ENCODE assay signal across 8 mouse cellular contexts in genomic region chr13:12106662-12107632, GRCm38 (mm10). TPM values are rescaled to one million over a fixed set of nuclear protein-coding genes. Genes with fewer than 3 reads are reported as not detected.
A peak's percentile ranks its signal among the peaks of the same experiment; 100 is the strongest.
DNase-seq lines count a peak whose midpoint lies in the region; ATAC-seq lines count a peak whose summit lies in the region.

Ryr2 (minus strand) TSS chr13:12106945.

- no peaks in the 10 kb centered on the region for H3K9me3 ChIP-seq in hindbrain, embryonic 16.5 days (ENCODE audit: control insufficient read depth, low read length)

- peak within 1 kb of the TSS; percentile 89 for H3K4me2 ChIP-seq in hindbrain, embryonic 16.5 days (ENCODE audit: low read length)

- DNase-seq in adrenal gland, adult 2 months: peak; percentile 87
- peak; percentile 92 to 94 for DNase-seq in cerebellum, postnatal 25 days
- DNase-seq in frontal cortex, postnatal 25 days (ENCODE audit: low spot score in 2 of 2): peak; percentile 46 to 65
- peak; percentile 58 for DNase-seq in left cerebral cortex, adult 11 months (ENCODE audit: low spot score)
- peak; percentile 59 for DNase-seq in lung, postnatal 10 days
- DNase-seq in retina, postnatal 1 day: peak; percentile 82
- DNase-seq in yolk sac, embryonic 10.5 days (ENCODE audit: low spot score): peak; percentile 81

- H3K27ac ChIP-seq in hindbrain, embryonic 16.5 days (ENCODE audit: low read depth, low read length): peak within 1 kb of the TSS; percentile 87

- no peaks in the 10 kb centered on the region; the same call in 1 of the 2 replicates for H3K27me3 ChIP-seq in hindbrain, embryonic 16.5 days (replicated peaks; ENCODE audit: control insufficient read depth, insufficient read depth, low read length)

- WGBS in hindbrain, embryonic 16.5 days: 19% methylated on average over 23 of the region's 64 CpGs

- H3K36me3 ChIP-seq in hindbrain, embryonic 16.5 days (ENCODE audit: control insufficient read depth, insufficient read depth, low read length): no peaks in the 10 kb centered on the region

- H3K4me1 ChIP-seq in hindbrain, embryonic 16.5 days (ENCODE audit: control insufficient read depth, insufficient read depth, low read depth, low read length): peaks cover 6% of the 10 kb centered on the region

- peak within 1 kb of the TSS; percentile 59 for H3K4me3 ChIP-seq in hindbrain, embryonic 16.5 days (ENCODE audit: low read length)

- peak within 1 kb of the TSS; percentile 78 for H3K9ac ChIP-seq in hindbrain, embryonic 16.5 days (ENCODE audit: low read depth, low read length)

- ATAC-seq in hindbrain, embryonic 16.5 days: peak; percentile 89

RNA-seq across cellular contexts. Expression of gene Ryr2, which starts in this region (rescaled TPM):
- 10 to 100 TPM; 13.9 to 14.7 TPM for total RNA-seq in adrenal gland, adult 2 months (2021)
- 0.36 and 0.37 TPM in 2 replicates for polyA plus RNA-seq in adrenal gland, adult 2 months (2012; rRNA removed)
- polyA plus RNA-seq in hindbrain, embryonic 16.5 days (2015; fragmentation: Nextera tagmentation; extraction: Ambion mirVana): 3.6 and 5.0 TPM in 2 replicates

Comparison
In these comparisons a context has a peak if more than half of its experiments do, and no peak if none do; other contexts are left out.
1. Peak in every context shown above with its lines: DNase-seq, ATAC-seq, H3K4me3 ChIP-seq and H3K27ac ChIP-seq.